Mouse (Mus musculus): ENCODE data around the gene Fam3b. TPM values are rescaled to one million over a fixed set of nuclear protein-coding genes. Genes with fewer than 3 reads are reported as not detected.

Gene Fam3b
- polyA plus RNA-seq (2015; fragmentation: Nextera tagmentation; extraction: Ambion mirVana): 0.17 TPM in 1 of 2 replicates, not detected in the other

GRCm38 (mm10) chr16:97514099-97514940 lies at the start of gene Fam3b:
Gene Fam3b, minus strand, starts transcription at chr16:97514816.
- no peak within 1 kb of the TSS for H3K27ac ChIP-seq
- 0 out of 2 replicates have a peak, but pooled peaks cover 3% of the 10 kb centered on the region for H3K4me1 ChIP-seq (replicated peaks)
- H3K9ac ChIP-seq: no peak within 1 kb of the TSS
- no peaks in the 10 kb centered on the region for H3K9me3 ChIP-seq (replicated peaks)
- no peaks in the 10 kb centered on the region for H3K27me3 ChIP-seq
- no peaks in the 10 kb centered on the region for H3K36me3 ChIP-seq
- no peak within 1 kb of the TSS for H3K4me2 ChIP-seq
- WGBS (ENCODE audit: insufficient replicate concordance): 60% methylated on average over 4 of the region's 4 CpGs
- H3K4me3 ChIP-seq (replicated peaks): no peak within 1 kb of the TSS
- DNase-seq (no peak), ATAC-seq (ENCODE audit: low read depth) (no peak)

GRCm38 (mm10) chr16:97544340-97544739 lies 29.7 kb upstream of the Fam3b start:
- Histone ChIP-seq H3K36me3 (no peaks in the 10 kb centered on the region), H3K27ac (no peak overlapping the region), H3K9ac (no peak overlapping the region), H3K4me2 (no peak overlapping the region), H3K9me3 (replicated peaks) (no peaks in the 10 kb centered on the region), H3K4me3 (replicated peaks) (no peak overlapping the region), H3K27me3 (no peaks in the 10 kb centered on the region), H3K4me1 (replicated peaks) (no peaks in the 10 kb centered on the region)
- DNase-seq (no peak), ATAC-seq (ENCODE audit: low read depth) (no peak)
- 73% methylated on average over 4 of the region's 4 CpGs for WGBS (ENCODE audit: insufficient replicate concordance)

DNA sequence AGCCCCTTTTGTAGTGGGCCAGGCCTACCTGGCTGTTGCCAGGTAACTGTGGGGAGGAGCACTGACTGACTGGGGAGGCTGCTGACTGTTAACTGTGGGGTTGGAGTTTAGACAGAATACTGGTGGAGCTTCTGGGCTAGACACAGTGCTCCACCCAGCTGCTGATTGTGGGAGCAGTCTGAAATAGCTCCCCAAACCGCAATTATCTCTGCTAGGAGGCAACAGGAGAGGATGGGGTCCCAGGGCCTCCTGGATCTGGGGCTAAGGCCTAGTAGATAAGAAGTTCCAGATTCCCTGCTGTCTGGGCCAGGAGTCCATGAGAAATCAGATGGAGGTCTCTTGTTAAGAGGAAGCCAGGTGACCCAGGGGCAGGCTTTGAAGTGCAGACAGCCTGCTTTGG lies 22.2 kb upstream of the Fam3b start:
- H3K4me1 ChIP-seq (replicated peaks): peaks cover 31% of the 10 kb centered on the region
- no peaks in the 10 kb centered on the region for H3K9me3 ChIP-seq (replicated peaks)
- H3K4me2 ChIP-seq: peak overlapping the region; percentile 50
- no peak for DNase-seq
- ATAC-seq (ENCODE audit: low read depth): no peak
- no peak overlapping the region for H3K9ac ChIP-seq
- no peak overlapping the region for H3K4me3 ChIP-seq (replicated peaks)
- no peak overlapping the region for H3K27ac ChIP-seq
- no peaks in the 10 kb centered on the region for H3K27me3 ChIP-seq
- 10% methylated on average over 1 of the region's 1 CpGs for WGBS (ENCODE audit: insufficient replicate concordance)
- no peaks in the 10 kb centered on the region for H3K36me3 ChIP-seq

DNA sequence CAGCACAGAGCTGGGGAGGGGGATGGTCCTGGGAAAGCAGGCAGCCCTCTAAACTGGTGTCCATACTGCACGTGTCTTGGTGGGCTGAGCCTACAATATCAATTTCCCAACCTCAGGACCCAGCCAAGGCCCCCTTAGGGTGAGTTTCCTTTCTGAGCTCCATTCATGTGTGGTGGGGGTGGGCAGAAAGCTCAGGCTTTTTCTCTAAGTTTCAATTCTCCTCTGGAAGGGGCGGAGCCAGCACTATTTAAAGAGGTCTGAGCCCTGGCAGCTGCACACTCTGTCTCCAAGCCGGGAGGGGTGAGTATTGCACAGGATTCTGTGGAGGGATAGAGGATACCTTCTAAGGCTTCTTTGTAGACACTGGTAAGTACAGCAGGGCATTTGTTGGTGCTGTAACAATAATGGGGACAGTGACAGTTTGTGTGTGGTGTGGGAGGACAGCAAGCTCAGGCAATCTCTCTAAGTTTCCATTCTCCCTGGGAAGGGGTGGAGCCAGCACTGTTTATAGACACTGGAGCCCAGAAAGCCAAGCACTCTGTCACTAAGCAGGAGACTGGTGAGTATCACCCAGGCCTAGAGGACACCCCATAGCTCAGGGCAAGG lies 21.3 kb upstream of the Fam3b start:
- no peak overlapping the region for H3K9ac ChIP-seq
- WGBS (ENCODE audit: insufficient replicate concordance): 9% methylated on average over 3 of the region's 3 CpGs

DNA sequence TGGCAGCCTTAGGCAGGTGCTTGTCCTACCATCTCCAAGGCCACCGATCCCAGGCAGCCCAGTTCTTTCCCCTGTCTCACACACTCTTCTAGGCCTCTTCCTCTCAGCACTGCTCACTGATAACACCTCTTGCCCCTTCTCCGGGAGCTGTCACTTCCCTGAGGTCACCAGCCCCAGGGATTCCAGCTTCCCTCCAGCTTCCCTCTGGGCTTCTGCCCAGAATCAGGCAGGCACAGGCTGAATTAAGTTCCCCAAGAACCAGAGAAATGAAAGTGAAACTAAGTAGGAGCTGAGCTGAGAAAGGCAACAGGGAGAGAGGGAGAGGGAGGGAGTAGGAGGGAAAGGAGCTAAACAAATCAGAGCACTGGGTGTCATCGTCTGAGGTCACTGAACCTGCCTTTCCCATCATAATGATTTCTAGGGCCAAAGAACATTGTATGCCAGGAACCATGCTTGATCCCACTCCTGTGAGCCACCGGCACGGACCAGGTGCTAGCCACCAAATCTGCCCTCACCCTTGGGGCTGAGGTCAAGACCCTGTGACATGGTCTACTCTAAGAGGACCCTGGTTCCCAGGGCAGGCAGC lies 20.4 kb upstream of the Fam3b start:
- WGBS (ENCODE audit: insufficient replicate concordance): 20% methylated on average over 5 of the region's 5 CpGs
- ATAC-seq (ENCODE audit: low read depth): peak; percentile 48
- Histone ChIP-seq H3K4me2 (peak overlapping the region; percentile 50), H3K9me3 (replicated peaks) (no peaks in the 10 kb centered on the region), H3K9ac (peak overlapping the region; percentile 31; the same call in 1 of the 2 replicates), H3K36me3 (no peaks in the 10 kb centered on the region), H3K27me3 (no peaks in the 10 kb centered on the region), H3K4me3 (replicated peaks) (peak overlapping the region; percentile 20), H3K27ac (peak overlapping the region; percentile 81), H3K4me1 (replicated peaks) (peaks cover 31% of the 10 kb centered on the region)
- no peak for DNase-seq

More for the DNA sequence above, 21.3 kb upstream of the Fam3b start:
- H3K9me3 ChIP-seq (replicated peaks): no peaks in the 10 kb centered on the region
- peak overlapping the region; percentile 50 for H3K4me2 ChIP-seq
- ATAC-seq (ENCODE audit: low read depth) (peak; percentile 62), DNase-seq (no peak)
- peak overlapping the region; percentile 81 for H3K27ac ChIP-seq
- H3K27me3 ChIP-seq: no peaks in the 10 kb centered on the region
- no peak overlapping the region; the same call in 1 of the 2 replicates for H3K4me3 ChIP-seq (replicated peaks)
- H3K36me3 ChIP-seq: no peaks in the 10 kb centered on the region
- H3K4me1 ChIP-seq (replicated peaks): peaks cover 31% of the 10 kb centered on the region

DNA sequence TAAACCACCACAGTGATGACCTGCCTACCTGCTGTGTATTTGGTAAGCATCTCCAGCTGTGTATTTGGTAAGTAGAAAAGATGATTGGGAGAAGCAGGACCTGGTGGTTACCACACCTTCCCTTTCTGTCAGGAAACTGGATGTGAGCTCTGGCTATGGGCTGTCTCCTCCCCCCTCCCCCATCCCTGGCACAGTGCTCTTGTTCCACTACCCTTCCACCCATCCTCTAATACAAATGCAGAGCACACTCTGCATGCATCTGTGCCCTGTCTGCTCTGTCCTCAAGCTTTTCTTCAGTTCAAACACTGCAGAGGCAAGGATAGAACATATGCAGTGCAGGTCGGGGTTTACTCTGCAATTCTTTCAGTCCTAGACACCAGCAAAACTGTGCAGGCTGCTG lies 19.8 kb upstream of the Fam3b start:
- Histone ChIP-seq H3K9ac (0 out of 2 replicates have a peak overlapping the region, but pooled peaks have one; percentile 5), H3K27ac (0 out of 2 replicates have a peak overlapping the region, but pooled peaks have one; percentile 81), H3K9me3 (replicated peaks) (no peaks in the 10 kb centered on the region), H3K36me3 (no peaks in the 10 kb centered on the region), H3K4me2 (peak overlapping the region; percentile 50), H3K27me3 (no peaks in the 10 kb centered on the region), H3K4me3 (replicated peaks) (0 out of 2 replicates have a peak overlapping the region, but pooled peaks have one; percentile 16), H3K4me1 (replicated peaks) (peaks cover 31% of the 10 kb centered on the region)
- ATAC-seq (ENCODE audit: low read depth) (no peak), DNase-seq (no peak)
- WGBS (ENCODE audit: insufficient replicate concordance): 22% methylated on average over 1 of the region's 1 CpGs

DNA sequence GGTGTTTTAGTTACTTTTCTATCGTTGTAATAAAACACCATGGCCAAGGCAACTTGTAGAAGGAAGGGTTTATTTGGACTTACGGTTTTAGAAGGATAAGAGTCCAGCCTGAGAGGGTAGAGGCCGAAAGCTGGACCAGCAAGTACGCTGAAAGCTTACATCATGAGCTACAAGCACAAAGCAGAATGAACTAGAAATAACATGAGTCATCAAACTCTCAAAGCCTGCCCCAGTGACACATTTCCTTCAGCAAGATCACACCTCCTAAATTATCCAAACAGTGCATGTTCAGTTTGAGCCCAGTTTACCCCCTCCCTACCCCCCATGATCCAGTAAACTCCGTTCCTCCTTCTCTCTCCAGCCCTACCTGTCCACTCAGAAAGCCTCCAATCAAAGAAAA lies 19.1 kb upstream of the Fam3b start:
- DNase-seq (no peak), ATAC-seq (ENCODE audit: low read depth) (no peak)
- WGBS (ENCODE audit: insufficient replicate concordance): 60% methylated on average over 5 of the region's 5 CpGs
- peaks cover 29% of the 10 kb centered on the region for H3K4me1 ChIP-seq (replicated peaks)
- H3K27ac ChIP-seq: no peak overlapping the region
- no peak overlapping the region for H3K4me2 ChIP-seq
- no peaks in the 10 kb centered on the region for H3K9me3 ChIP-seq (replicated peaks)
- no peaks in the 10 kb centered on the region for H3K27me3 ChIP-seq
- H3K4me3 ChIP-seq (replicated peaks): no peak overlapping the region
- H3K36me3 ChIP-seq: no peaks in the 10 kb centered on the region
- no peak overlapping the region for H3K9ac ChIP-seq

DNA sequence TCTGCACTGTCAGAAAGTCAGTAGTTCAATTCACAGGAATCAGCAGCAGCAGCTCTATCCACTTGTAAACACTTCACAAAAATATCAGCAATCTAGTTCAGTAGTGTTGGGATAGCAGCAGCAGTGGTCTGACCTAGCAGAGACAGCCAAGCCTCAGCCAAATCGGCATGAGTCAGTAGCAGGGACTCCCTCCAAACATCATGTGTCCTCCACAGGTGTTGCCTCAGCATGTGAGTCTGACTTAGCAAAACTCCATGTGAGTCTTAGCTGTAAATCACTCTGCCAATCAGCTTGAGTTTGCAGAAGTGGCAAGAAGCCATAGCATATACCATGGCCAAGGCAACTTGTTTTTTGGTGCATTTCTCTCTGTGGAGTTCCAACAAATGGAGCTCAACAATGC lies 18.5 kb upstream of the Fam3b start:
- no peak for DNase-seq
- Histone ChIP-seq H3K27ac (no peak overlapping the region), H3K4me2 (no peak overlapping the region), H3K4me3 (replicated peaks) (no peak overlapping the region), H3K4me1 (replicated peaks) (peaks cover 29% of the 10 kb centered on the region), H3K27me3 (no peaks in the 10 kb centered on the region), H3K9me3 (replicated peaks) (no peaks in the 10 kb centered on the region), H3K36me3 (no peaks in the 10 kb centered on the region), H3K9ac (no peak overlapping the region)
- no peak for ATAC-seq (ENCODE audit: low read depth)
- WGBS (ENCODE audit: insufficient replicate concordance): 71% methylated on average over 1 of the region's 1 CpGs

GRCm38 (mm10) chr16:97529241-97529640 lies 14.6 kb upstream of the Fam3b start:
- H3K4me3 ChIP-seq (replicated peaks): no peak overlapping the region
- DNase-seq: no peak

GRCm38 (mm10) chr16:97523024-97523423 lies 8.4 kb upstream of the Fam3b start:
- H3K36me3 ChIP-seq: no peaks in the 10 kb centered on the region
- peak; percentile 50 for ATAC-seq (ENCODE audit: low read depth)
- H3K27me3 ChIP-seq: no peaks in the 10 kb centered on the region
- no peak overlapping the region for H3K4me3 ChIP-seq (replicated peaks)
- no peak for DNase-seq
- H3K9ac ChIP-seq: no peak overlapping the region
- WGBS (ENCODE audit: insufficient replicate concordance): 3% methylated on average over 1 of the region's 1 CpGs
- H3K9me3 ChIP-seq (replicated peaks): no peaks in the 10 kb centered on the region
- no peak overlapping the region for H3K4me2 ChIP-seq
- no peaks in the 10 kb centered on the region; the same call in 1 of the 2 replicates for H3K4me1 ChIP-seq (replicated peaks)
- H3K27ac ChIP-seq: no peak overlapping the region

More at GRCm38 (mm10) chr16:97529241-97529640, 14.6 kb upstream of the Fam3b start:
- peaks cover under 1% of the 10 kb centered on the region; the same call in 1 of the 2 replicates for H3K4me1 ChIP-seq (replicated peaks)
- ATAC-seq (ENCODE audit: low read depth): no peak
- H3K27me3 ChIP-seq: no peaks in the 10 kb centered on the region
- no peaks in the 10 kb centered on the region for H3K36me3 ChIP-seq
- no peak overlapping the region for H3K4me2 ChIP-seq
- H3K9ac ChIP-seq: no peak overlapping the region
- no peak overlapping the region for H3K27ac ChIP-seq
- H3K9me3 ChIP-seq (replicated peaks): no peaks in the 10 kb centered on the region
- WGBS (ENCODE audit: insufficient replicate concordance): 70% methylated on average over 2 of the region's 2 CpGs

- Histone ChIP-seq H3K27me3 (no peaks in the 10 kb centered on the region), H3K9ac (no peak overlapping the region), H3K36me3 (no peaks in the 10 kb centered on the region), H3K4me1 (replicated peaks) (no peaks in the 10 kb centered on the region; the same call in 1 of the 2 replicates), H3K4me3 (replicated peaks) (no peak overlapping the region), H3K9me3 (replicated peaks) (no peaks in the 10 kb centered on the region), H3K4me2 (no peak overlapping the region), H3K27ac (no peak overlapping the region)
- DNase-seq (no peak), ATAC-seq (ENCODE audit: low read depth) (no peak)
- 72% methylated on average over 6 of the region's 6 CpGs for WGBS (ENCODE audit: insufficient replicate concordance)
Observed at GRCm38 (mm10) chr16:97521983-97522382, 7.4 kb upstream of the Fam3b start.

Data from liver, embryonic 13.5 days (tissue).